Mouse (Mus musculus) Muller cell, postnatal 12 days (primary cell): ENCODE measurements around the gene Gm5795.
"Not testable (repeated sequence)": the region's sequence is repeated elsewhere in the genome, so short reads cannot be mapped to it uniquely, and the experiment has no call there.

Experiments
- DNase-seq: peaks from one replicate; pipeline ENCODE4 v3.0.0-alpha.2; 2015; ENCODE audit errors: inconsistent ontology term

The Gm5795 gene

DNA sequence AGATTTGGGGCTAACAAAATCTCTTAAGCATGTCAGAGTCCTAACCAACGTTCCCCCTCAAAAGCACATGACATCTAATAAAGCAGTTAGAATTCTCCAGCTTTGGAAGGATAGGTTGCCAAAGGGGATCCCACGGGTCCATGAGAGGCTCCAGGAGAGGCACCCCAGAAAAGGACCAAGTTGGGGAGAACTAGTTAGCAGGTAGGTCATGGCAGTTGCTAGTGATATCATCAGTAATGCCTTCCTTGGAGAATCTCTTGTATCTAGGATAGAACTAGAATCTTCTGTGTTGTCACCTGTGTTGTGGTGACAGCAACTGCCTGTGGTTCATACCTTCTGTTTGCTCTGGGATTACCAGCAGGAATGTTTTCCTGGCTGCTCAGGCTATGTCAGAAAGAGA is at the start of gene Gm5795:
Gene Gm5795, plus strand, starts transcription at position 301 of the 400 bp plus-strand sequence.
- not testable (repeated sequence) for DNase-seq

DNA sequence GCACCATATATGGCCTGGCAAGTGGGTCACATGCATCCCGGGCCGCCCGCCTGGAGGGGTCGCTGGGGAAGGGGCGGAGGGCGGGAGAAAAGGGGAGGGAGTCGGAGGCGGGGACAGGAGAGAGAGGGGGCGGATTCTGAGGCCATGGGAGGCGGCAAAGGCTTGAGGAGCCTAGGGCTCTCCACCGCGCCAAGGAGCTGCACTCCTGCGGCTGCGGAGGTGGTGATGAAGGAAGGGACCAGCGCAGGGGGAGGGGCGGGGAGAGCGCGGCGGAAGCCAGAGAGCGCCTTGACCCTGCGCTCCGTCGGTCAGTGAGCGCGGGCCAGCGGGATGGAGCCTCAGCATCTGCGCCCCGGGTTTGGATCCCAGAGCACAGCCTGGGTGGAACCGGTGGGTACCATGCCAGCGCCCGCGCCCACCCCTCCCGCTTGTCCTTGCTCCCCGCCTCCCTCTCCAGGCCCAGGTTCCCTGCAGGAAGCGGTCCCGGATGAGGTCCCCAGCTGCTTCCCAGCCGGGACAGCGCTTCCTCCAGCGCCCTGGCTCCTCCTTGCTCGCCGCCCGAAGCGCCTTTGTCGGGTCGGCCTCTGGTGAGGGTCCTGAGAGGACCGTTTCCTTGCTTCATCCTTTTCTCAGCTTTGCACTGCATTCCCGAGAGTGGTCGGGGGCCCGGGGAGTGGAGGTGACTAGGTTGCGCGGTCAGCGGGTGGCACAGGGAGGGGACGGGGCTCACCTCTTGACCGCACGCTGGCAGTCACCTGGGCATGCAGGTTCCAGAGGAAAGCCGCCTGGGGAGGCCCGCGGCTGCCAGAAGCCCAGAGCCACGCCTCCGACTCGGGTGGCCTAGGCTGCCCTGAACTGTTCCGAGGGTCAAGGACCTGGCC is 20.5 kb downstream of the Gm5795 start, which contains the start of gene D830030K20Rik:
Gene D830030K20Rik, plus strand, starts transcription at position 217 of the 881 bp plus-strand sequence.
- peak; percentile 0 for DNase-seq

DNA sequence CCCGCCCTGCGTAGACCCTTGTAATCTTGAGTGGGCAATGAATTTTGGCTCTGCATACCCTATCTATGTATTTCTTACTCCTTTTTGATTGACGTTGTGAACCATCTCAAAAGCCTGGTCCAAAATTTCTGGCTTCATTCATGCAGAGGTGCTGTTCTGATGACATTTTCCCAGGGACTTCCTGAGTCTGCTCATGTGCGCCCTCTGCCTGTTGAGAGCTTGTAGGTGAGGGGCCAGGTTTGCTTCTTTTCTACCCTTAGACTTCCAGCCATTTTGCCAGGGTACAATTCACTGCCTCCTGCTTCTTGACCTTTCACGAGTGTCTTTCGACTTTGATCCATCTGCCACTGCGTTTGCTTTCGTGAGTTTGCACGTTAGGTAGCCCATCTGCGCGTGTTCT is 21.3 kb downstream of the Gm5795 start:
- DNase-seq, result not testable (repeated sequence)
